Mouse (Mus musculus): ENCODE measurements around the gene Ipo13. TPM values are rescaled to one million over a fixed set of nuclear protein-coding genes. Genes with fewer than 3 reads are reported as not detected.

Gene Ipo13
- total and polyA plus RNA-seq, 3 experiments, result 7.4 to 46.5 (median 22.0) TPM

- Histone ChIP-seq H3K4me3 (replicated peaks in 1 of 3; ENCODE audit: low read depth in 2 of 3, low read length in 2 of 3, poor library complexity in 1 of 3) (no peak overlapping the region), H3K79me2 (replicated peaks; ENCODE audit: control insufficient read depth, extremely low read depth, insufficient read depth, poor library complexity, severe bottlenecking) (peaks cover 7% of the 10 kb centered on the region; the same call in 1 of the 2 replicates), H3K9me3 (replicated peaks; ENCODE audit: low read length) (no peaks in the 10 kb centered on the region), H3K27me3 (replicated peaks) (no peaks in the 10 kb centered on the region), H3K4me2 (ENCODE audit: insufficient read depth, low read depth, poor library complexity, severe bottlenecking) (no peak overlapping the region), H3K36me3 (replicated peaks in 1 of 2; ENCODE audit: control insufficient read depth in 1 of 2, insufficient read depth in 1 of 2, low read length in 1 of 2) (peaks cover 45 to 77% of the 10 kb centered on the region in 2 experiments), H3K4me1 (ENCODE audit: control insufficient read depth in 1 of 2, insufficient read depth in 2 of 2) (peaks cover 5 to 24% of the 10 kb centered on the region in 2 experiments), H3K9ac (ENCODE audit: insufficient read depth, low read depth) (no peak overlapping the region), H3K27ac (ENCODE audit: insufficient read depth, low read depth) (no peak overlapping the region)
- dilution Hi-C loops (cut with MboI; ENCODE audit: extremely low pct_ligation_motif_present, extremely low pct_unique_long_range_greater_than_20kb, low sequenced_read_pairs), result no loop called here
- TF ChIP-seq SIN3A (IDR thresholded peaks at IDR 0.05; ENCODE audit: low read length), result peak; percentile 66; the same call in 1 of the 2 replicates
- TF ChIP-seq MYC (IDR thresholded peaks at IDR 0.05; ENCODE audit: low read depth, low read length), result no peak
- peak; percentile 41 for DNase-seq (ENCODE audit: extremely low read depth)
- in situ Hi-C loops (cut with MboI; ENCODE audit: low pct_ligation_motif_present, low pct_unique_long_range_greater_than_20kb, low sequenced_read_pairs), result no loop called here
Observed at GRCm38 (mm10) chr4:117893376-117893775, 21.4 kb downstream of the Ipo13 start.

- H3K79me2 ChIP-seq (replicated peaks; ENCODE audit: control insufficient read depth, extremely low read depth, insufficient read depth, poor library complexity, severe bottlenecking), result peaks cover 9% of the 10 kb centered on the region
- no peaks in the 10 kb centered on the region for H3K27me3 ChIP-seq (replicated peaks)
- DNase-seq (ENCODE audit: extremely low read depth), result peak; percentile 92
- peak within 1 kb of the TSS; percentile 73 for H3K4me2 ChIP-seq (ENCODE audit: insufficient read depth, low read depth, poor library complexity, severe bottlenecking)
- in situ Hi-C loops (cut with MboI; ENCODE audit: low pct_ligation_motif_present, low pct_unique_long_range_greater_than_20kb, low sequenced_read_pairs) (no loop called here), dilution Hi-C loops (cut with MboI; ENCODE audit: extremely low pct_ligation_motif_present, extremely low pct_unique_long_range_greater_than_20kb, low sequenced_read_pairs) (no loop called here)
- no peak within 1 kb of the TSS for H3K27ac ChIP-seq (ENCODE audit: insufficient read depth, low read depth)
- peak within 1 kb of the TSS; percentile 70 to 91 (median 88) for H3K4me3 ChIP-seq (replicated peaks in 1 of 3; ENCODE audit: low read depth in 2 of 3, low read length in 2 of 3, poor library complexity in 1 of 3)
- H3K9ac ChIP-seq (ENCODE audit: insufficient read depth, low read depth), result peak within 1 kb of the TSS; percentile 67
- no peaks in the 10 kb centered on the region for H3K9me3 ChIP-seq (replicated peaks; ENCODE audit: low read length)
- H3K36me3 ChIP-seq (replicated peaks in 1 of 2; ENCODE audit: control insufficient read depth in 1 of 2, insufficient read depth in 1 of 2, low read length in 1 of 2), result peaks cover 34 to 66% of the 10 kb centered on the region in 2 experiments
- H3K4me1 ChIP-seq (ENCODE audit: control insufficient read depth in 1 of 2, insufficient read depth in 2 of 2), result peaks cover 5 to 21% of the 10 kb centered on the region in 2 experiments
- 0 out of 2 replicates have a peak, but pooled peaks have one; percentile 10 for TF ChIP-seq UBTF (IDR thresholded peaks at IDR 0.05; ENCODE audit: low read depth, low read length)
- TF ChIP-seq ZKSCAN1 (IDR thresholded peaks at IDR 0.05; ENCODE audit: borderline replicate concordance, low read depth, low read length), result no peak
- TF ChIP-seq HCFC1 (IDR thresholded peaks at IDR 0.05; ENCODE audit: low read depth, low read length), result peak; percentile 98
- TF ChIP-seq ZNF384 (IDR thresholded peaks at IDR 0.05; ENCODE audit: low read depth, low read length), result no peak
- no peak for TF ChIP-seq E2F4 (IDR thresholded peaks at IDR 0.05; ENCODE audit: insufficient replicate concordance, low read depth, low read length)
- TF ChIP-seq MAX (IDR thresholded peaks at IDR 0.05; ENCODE audit: low read length), result peak; percentile 82
- peak; percentile 95 for TF ChIP-seq MYC (IDR thresholded peaks at IDR 0.05; ENCODE audit: low read depth, low read length)
- TF ChIP-seq JUND (conservative IDR thresholded peaks at IDR 0.05; ENCODE audit: low read depth, low read length), result no peak
- TF ChIP-seq CHD2 (IDR thresholded peaks at IDR 0.05; ENCODE audit: low read length), result peak; percentile 89
- TF ChIP-seq ETS1 (conservative IDR thresholded peaks at IDR 0.05; ENCODE audit: low read depth, low read length), result no peak
- no peak for TF ChIP-seq RCOR1 (conservative IDR thresholded peaks at IDR 0.05; ENCODE audit: low read depth, low read length)
- TF ChIP-seq NELFE (IDR thresholded peaks at IDR 0.05; ENCODE audit: low read depth, low read length), result peak; percentile 75
- peak; percentile 97 for TF ChIP-seq MXI1 (IDR thresholded peaks at IDR 0.05; ENCODE audit: low read depth, low read length)
- TF ChIP-seq ELF1 (IDR thresholded peaks at IDR 0.05; ENCODE audit: low read depth, low read length), result peak; percentile 98
- peak; percentile 49; the same call in 1 of the 2 replicates for TF ChIP-seq TCF12 (IDR thresholded peaks at IDR 0.05; ENCODE audit: low read depth, low read length)
- TF ChIP-seq MAZ (IDR thresholded peaks at IDR 0.05; ENCODE audit: low read depth, low read length), result no peak
- TF ChIP-seq GABPA (IDR thresholded peaks at IDR 0.05; ENCODE audit: insufficient replicate concordance, low read depth, low read length), result peak; percentile 52; the same call in 1 of the 2 replicates
- TF ChIP-seq ZC3H11A (IDR thresholded peaks at IDR 0.05; ENCODE audit: low read depth, low read length), result no peak
- TF ChIP-seq TBP (conservative IDR thresholded peaks at IDR 0.05; ENCODE audit: low read depth, low read length), result no peak
- no peak for TF ChIP-seq USF2 (conservative IDR thresholded peaks at IDR 0.05; ENCODE audit: low read depth, low read length)
- no peak for TF ChIP-seq PAX5 (IDR thresholded peaks at IDR 0.05; ENCODE audit: low read length)
- TF ChIP-seq SIN3A (IDR thresholded peaks at IDR 0.05; ENCODE audit: low read length), result peak; percentile 97
- TF ChIP-seq NRF1 (IDR thresholded peaks at IDR 0.05; ENCODE audit: low read depth, low read length), result no peak; the same call in 1 of the 2 replicates
- TF ChIP-seq KAT2A (IDR thresholded peaks at IDR 0.05; ENCODE audit: insufficient replicate concordance, low read length), result peak; percentile 92; the same call in 1 of the 2 replicates
- 0 out of 2 replicates have a peak, but pooled peaks have one; percentile 16 for TF ChIP-seq IRF4 (IDR thresholded peaks at IDR 0.05; ENCODE audit: low read depth, low read length)
- no peak for TF ChIP-seq RAD21 (IDR thresholded peaks at IDR 0.05; ENCODE audit: low read depth, low read length)
- no peak for TF ChIP-seq MEF2A (IDR thresholded peaks at IDR 0.05; ENCODE audit: borderline replicate concordance, low read depth, low read length)
- TF ChIP-seq EP300 (IDR thresholded peaks at IDR 0.05; ENCODE audit: low read length), result no peak
- TF ChIP-seq CHD1 (IDR thresholded peaks at IDR 0.05; ENCODE audit: low read depth, low read length), result no peak
- TF ChIP-seq CTCF (conservative IDR thresholded peaks at IDR 0.05 in 1 of 2, IDR thresholded peaks at IDR 0.05 in 1 of 2; ENCODE audit: low read depth in 2 of 2, low read length in 2 of 2), result no peak
- no peak for TF ChIP-seq SMC3 (IDR thresholded peaks at IDR 0.05; ENCODE audit: low read depth, low read length)
- TF ChIP-seq BHLHE40 (IDR thresholded peaks at IDR 0.05; ENCODE audit: low read depth, low read length), result 0 out of 2 replicates have a peak, but pooled peaks have one; percentile 22
Observed at GRCm38 (mm10) chr4:117891738-117892161, 23.0 kb downstream of the Ipo13 start, which contains the start of gene Dph2. Gene Dph2 (minus strand): TSS chr4:117892032.
